Mouse (Mus musculus) erythroblast, embryonic 14.5 days (primary cell): ENCODE data around the gene Tnn.

Experiments used
- GATA1 ChIP-seq: IDR thresholded peaks from 2 replicates; pipeline ENCODE4 v1.6.1; 2012; ENCODE audit warnings: low read length, inconsistent platforms, mixed read lengths
- TAL1 ChIP-seq: IDR thresholded peaks from 3 replicates; pipeline ENCODE4 v1.6.1; 2012; ENCODE audit warnings: low read length, inconsistent platforms, mixed read lengths

DNA sequence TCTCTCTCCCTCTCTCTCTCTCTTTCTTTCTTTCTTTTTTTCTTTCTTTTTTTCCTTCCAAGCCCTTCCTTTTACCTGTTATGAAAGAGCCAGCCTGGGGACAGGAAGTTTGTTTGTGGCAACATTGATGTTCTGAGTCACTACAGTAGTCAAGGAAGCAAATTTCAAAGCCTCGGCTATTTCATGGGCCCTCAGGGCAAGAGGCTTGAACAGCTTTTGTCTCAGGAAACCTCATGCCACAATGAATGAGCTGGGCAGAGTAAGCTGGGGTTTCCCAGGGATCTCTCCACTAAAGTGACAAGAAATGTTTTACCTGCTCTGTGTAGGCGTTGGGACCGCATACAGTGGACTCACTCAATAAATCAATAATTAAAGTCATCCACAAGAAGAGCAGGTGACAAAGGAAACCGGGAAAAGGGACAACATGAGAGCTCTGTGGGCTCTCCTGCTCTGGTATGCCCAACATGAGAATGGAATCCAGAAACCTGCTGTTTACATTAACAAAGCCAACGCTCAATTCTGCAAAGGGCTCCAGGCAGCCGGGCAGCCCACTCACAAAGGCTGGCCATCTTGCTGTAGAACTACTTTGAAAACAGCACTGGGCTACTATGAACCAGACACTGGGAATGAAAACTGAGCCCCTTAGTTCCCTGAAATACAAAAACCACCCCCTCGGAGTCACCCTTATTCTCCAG lies 113.3 kb downstream of the Tnn start:
- no peak for TF ChIP-seq TAL1
- no peak for TF ChIP-seq GATA1
